Mouse (Mus musculus) urinary bladder, adult 18-20 months (tissue): ENCODE measurements around the gene Fpr2.
"Not testable (repeated sequence)": the region's sequence is repeated elsewhere in the genome, so short reads cannot be mapped to it uniquely, and the experiment has no call there.

Experiments
- DNase-seq, 2 experiments: peaks; one replicate each; pipeline ENCODE4 v3.0.0; 2022; ENCODE audit warnings: low spot score in 2 of 2, mixed read lengths in 2 of 2

The Fpr2 gene

DNA sequence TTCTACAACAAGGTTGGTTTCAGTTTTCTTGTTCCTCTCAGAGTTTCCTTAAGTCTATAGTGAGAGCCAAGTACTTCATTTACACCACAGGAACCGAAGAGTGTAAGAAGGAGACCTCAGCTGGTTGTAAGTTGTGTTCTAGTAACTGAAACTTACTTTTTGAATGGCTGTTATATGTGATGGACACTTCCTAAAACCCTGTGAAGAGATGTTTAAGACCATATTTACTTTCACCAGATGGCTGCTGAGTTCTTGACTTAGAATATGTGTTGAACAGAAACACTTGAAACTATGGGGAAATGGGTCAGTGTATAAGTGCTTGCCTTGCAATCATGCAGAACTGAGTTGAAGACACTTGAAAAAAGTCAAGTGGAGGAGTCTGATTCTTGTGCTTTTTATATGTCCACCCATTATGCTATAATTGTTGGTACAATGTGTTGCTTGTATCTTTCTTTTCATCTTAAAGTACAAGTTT, at the start of gene Fpr2, which contains the start of gene Fpr3:
Fpr2 (plus strand) TSS at position 51 of the 475 bp plus-strand sequence.
Fpr3 (plus strand) TSS at position 79 of the 475 bp plus-strand sequence.
- DNase-seq, result no peak

GRCm38 (mm10) chr17:17837919-17838701, 49.5 kb upstream of the Fpr2 start:
- peak; percentile 94 to 96 for DNase-seq

GRCm38 (mm10) chr17:17839276-17839675, 48.3 kb upstream of the Fpr2 start:
- no peak for DNase-seq

GRCm38 (mm10) chr17:17840796-17841195, 46.8 kb upstream of the Fpr2 start:
- no peak for DNase-seq

GRCm38 (mm10) chr17:17843534-17844261, 43.9 kb upstream of the Fpr2 start:
- no peak for DNase-seq

GRCm38 (mm10) chr17:17844606-17845005, 43.0 kb upstream of the Fpr2 start:
- not testable (repeated sequence) for DNase-seq

- peak in 1 of 2 experiments; percentile 28 for DNase-seq
Measured at GRCm38 (mm10) chr17:17845187-17846027, 42.2 kb upstream of the Fpr2 start.

DNA sequence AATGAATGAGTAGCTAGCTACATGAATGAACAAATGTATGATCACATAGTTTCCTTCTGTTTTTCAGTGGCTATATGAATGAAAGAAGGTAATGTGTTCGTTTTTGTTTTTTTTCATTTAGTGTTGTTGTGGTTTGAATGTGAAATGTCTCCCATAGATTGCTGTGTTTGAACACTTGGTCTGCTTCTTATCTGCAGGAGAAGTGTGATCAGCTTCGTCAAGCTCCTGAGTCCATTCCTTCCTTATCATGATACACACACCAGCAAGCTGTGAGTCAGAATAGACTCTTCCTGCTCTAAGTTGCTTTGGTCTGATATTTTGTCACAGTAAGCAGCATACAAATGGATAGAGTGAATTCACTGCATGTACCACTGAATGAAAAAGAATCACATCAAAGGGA, 38.6 kb upstream of the Fpr2 start:
- DNase-seq, result no peak

DNA sequence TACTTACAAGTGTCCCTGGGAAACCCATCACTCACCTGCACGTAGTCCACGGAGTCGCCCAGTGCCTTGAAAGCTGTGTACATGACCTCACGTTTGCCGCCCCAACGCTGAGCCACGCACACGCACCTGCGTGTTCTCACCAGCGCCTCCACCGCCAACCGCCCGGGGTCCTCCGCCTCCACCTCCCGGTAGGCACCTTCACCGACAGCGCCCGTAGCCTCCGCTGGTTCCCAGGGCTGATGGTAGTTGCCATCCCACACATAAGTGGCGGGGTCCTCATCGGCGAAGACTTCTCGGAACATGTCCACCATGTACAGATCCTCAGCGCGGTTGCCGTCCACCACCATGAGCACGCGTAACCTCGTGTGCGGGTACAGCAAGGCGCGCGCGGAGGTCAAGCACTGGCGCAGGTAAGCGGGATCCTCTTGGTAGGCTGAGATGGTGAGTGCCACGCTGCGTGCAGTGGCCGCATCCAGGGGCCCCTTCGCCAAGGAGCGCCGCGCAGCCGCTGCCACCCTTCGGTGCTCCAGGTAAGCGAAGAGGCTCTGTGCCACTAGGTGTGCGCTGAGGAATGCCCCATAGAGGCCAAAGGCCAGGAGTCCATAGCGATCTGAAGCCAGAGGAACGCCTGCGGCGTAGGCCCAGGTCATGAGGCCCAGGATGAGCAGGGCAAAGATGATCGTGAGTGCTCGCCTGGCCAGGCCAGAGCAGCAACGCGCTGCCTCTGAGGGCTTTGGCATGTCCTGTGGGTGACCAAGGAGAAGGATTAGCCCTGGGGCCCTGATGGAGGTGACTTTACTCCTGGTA, 37.5 kb upstream of the Fpr2 start:
- DNase-seq, result no peak

DNA sequence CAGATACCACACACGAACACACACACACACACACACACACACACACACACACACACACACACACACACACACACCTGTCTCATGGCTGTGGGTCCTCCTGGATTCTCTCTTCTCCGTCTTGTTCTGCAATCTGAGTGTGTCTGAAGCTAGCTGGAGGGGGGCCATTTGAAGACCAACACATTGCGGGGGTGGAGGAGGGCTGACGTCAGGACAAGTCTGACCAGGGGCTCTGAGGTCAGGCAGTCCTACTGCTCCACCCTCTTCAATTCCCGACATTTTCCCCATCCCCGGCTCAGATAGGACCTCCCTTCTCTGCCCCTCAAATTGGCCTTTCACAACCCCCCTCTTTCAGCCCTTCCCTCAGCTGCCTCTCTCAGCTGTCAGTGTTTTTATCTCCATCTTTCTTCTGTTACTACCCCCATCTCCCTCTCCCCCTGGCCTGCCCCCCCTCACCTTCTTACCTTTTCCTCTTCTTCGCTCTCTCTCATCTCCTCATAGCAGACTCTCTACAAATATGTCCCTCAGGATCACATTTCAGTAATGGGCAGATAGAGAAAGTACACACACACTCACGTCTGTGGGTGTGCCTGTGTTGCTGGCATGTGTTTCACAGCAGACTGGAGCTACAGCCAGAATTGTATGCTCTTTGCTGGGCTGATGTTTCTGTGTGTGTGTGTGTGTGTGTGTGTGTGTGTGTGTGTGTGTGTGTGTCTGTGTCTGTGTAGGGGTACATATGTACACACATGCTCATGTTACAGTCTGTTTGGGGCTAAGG, 32.4 kb upstream of the Fpr2 start, which contains the start of gene Has1:
Has1 (minus strand) TSS at position 142 of the 775 bp plus-strand sequence.
- DNase-seq, result no peak

GRCm38 (mm10) chr17:17856612-17857011, 31.0 kb upstream of the Fpr2 start:
- no peak for DNase-seq

DNA sequence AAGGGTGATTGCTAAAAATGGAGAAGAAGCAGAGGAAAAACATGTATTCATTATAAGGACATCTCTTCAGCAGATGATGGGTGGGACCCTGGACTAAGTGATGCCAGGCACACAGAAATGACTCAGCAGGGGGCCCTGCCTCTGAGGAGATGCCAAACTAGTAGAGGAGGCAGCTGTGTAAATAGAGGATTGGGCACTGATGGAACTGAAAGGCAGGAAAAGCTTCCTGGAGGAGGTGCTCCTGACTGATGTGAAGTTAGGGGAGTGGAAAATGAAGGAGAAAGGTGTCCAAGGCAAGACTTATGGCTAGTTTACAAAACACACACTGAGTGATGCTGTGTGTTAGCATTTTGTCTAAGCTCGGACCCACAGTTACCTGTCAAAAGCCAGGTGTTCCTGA, 30.2 kb upstream of the Fpr2 start:
- no peak for DNase-seq

DNA sequence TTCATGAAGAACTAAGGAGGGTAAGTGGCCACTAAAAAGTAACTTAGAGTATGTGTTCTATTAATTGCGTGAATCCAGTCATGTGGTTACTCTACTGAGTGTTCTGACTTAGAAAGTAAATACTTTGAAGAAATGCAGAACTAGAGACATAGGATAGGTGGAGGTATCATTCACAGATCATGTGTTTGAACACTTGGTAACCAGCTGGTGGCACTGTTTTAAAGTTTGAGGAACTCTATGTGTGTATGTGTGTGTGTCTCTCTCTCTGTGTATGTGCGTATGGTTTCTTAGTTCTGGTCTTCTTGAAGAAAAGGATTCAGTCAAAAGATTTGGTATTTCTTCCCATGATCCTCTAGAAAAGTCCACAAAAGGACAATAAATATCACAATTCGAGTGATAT, 27.5 kb upstream of the Fpr2 start:
- DNase-seq, result no peak

- DNase-seq, result no peak
Measured at GRCm38 (mm10) chr17:17862360-17862759, 25.3 kb upstream of the Fpr2 start.

GRCm38 (mm10) chr17:17865168-17865567, 22.5 kb upstream of the Fpr2 start:
- DNase-seq, result no peak

- no peak for DNase-seq
Measured at GRCm38 (mm10) chr17:17866801-17867469, 20.7 kb upstream of the Fpr2 start.

GRCm38 (mm10) chr17:17870892-17871550, 16.6 kb upstream of the Fpr2 start:
- no peak for DNase-seq

GRCm38 (mm10) chr17:17871697-17872096, 15.9 kb upstream of the Fpr2 start:
- DNase-seq, result no peak

- no peak for DNase-seq
Measured at GRCm38 (mm10) chr17:17879347-17879746, 8.3 kb upstream of the Fpr2 start.
